Mouse (Mus musculus): ENCODE results near the gene Tspan18. TPM values are rescaled to one million over a fixed set of nuclear protein-coding genes. Genes with fewer than 3 reads are reported as not detected.

Gene Tspan18
- polyA plus RNA-seq, 1 experiment from 2014 or later, result 71.4 TPM

- no peak overlapping the region for H3K27ac ChIP-seq (ENCODE audit: low read depth, low read length)
- H3K4me1 ChIP-seq (replicated peaks; ENCODE audit: control insufficient read depth, insufficient read depth, low read length), result no peaks in the 10 kb centered on the region
- no peaks in the 10 kb centered on the region for H3K27me3 ChIP-seq (ENCODE audit: control insufficient read depth, insufficient read depth, low read length)
- ATAC-seq (ENCODE audit: low FRiP score) (no peak), DNase-seq (ENCODE audit: low spot score) (no peak)
- no peak overlapping the region for H3K4me3 ChIP-seq (ENCODE audit: low read depth, low read length)
- no peaks in the 10 kb centered on the region for H3K9me3 ChIP-seq (ENCODE audit: control insufficient read depth, low read length)
- no peak overlapping the region for H3K4me2 ChIP-seq (replicated peaks; ENCODE audit: low read depth, low read length)
- no peaks in the 10 kb centered on the region for H3K36me3 ChIP-seq (ENCODE audit: control insufficient read depth, insufficient read depth, low read length)
- 88% methylated on average over 8 of the region's 8 CpGs for WGBS
- H3K9ac ChIP-seq (ENCODE audit: low read depth, low read length), result no peak overlapping the region
Observed at GRCm38 (mm10) chr2:93352915-93353685, 18.8 kb upstream of the Tspan18 start.

- Histone ChIP-seq H3K27ac (ENCODE audit: low read depth, low read length) (no peak overlapping the region), H3K9me3 (ENCODE audit: control insufficient read depth, low read length) (no peaks in the 10 kb centered on the region), H3K36me3 (ENCODE audit: control insufficient read depth, insufficient read depth, low read length) (no peaks in the 10 kb centered on the region), H3K4me2 (replicated peaks; ENCODE audit: low read depth, low read length) (no peak overlapping the region), H3K9ac (ENCODE audit: low read depth, low read length) (no peak overlapping the region), H3K27me3 (ENCODE audit: control insufficient read depth, insufficient read depth, low read length) (no peaks in the 10 kb centered on the region), H3K4me3 (ENCODE audit: low read depth, low read length) (no peak overlapping the region), H3K4me1 (replicated peaks; ENCODE audit: control insufficient read depth, insufficient read depth, low read length) (no peaks in the 10 kb centered on the region)
- WGBS, result 71% methylated on average over 7 of the region's 7 CpGs
- ATAC-seq (ENCODE audit: low FRiP score), result no peak
- DNase-seq (ENCODE audit: low spot score), result no peak
Observed at GRCm38 (mm10) chr2:93351352-93351751, 17.0 kb upstream of the Tspan18 start.

GRCm38 (mm10) chr2:93347018-93347417 is 12.7 kb upstream of the Tspan18 start:
- Histone ChIP-seq H3K27me3 (ENCODE audit: control insufficient read depth, insufficient read depth, low read length) (no peaks in the 10 kb centered on the region), H3K9ac (ENCODE audit: low read depth, low read length) (no peak overlapping the region), H3K4me1 (replicated peaks; ENCODE audit: control insufficient read depth, insufficient read depth, low read length) (no peaks in the 10 kb centered on the region), H3K36me3 (ENCODE audit: control insufficient read depth, insufficient read depth, low read length) (no peaks in the 10 kb centered on the region), H3K27ac (ENCODE audit: low read depth, low read length) (no peak overlapping the region), H3K4me2 (replicated peaks; ENCODE audit: low read depth, low read length) (no peak overlapping the region), H3K9me3 (ENCODE audit: control insufficient read depth, low read length) (no peaks in the 10 kb centered on the region), H3K4me3 (ENCODE audit: low read depth, low read length) (no peak overlapping the region)
- WGBS, result 87% methylated on average over 5 of the region's 5 CpGs
- no peak for ATAC-seq (ENCODE audit: low FRiP score)
- DNase-seq (ENCODE audit: low spot score), result no peak

- Histone ChIP-seq H3K4me2 (replicated peaks; ENCODE audit: low read depth, low read length) (no peak overlapping the region), H3K4me1 (replicated peaks; ENCODE audit: control insufficient read depth, insufficient read depth, low read length) (no peaks in the 10 kb centered on the region), H3K27ac (ENCODE audit: low read depth, low read length) (no peak overlapping the region), H3K36me3 (ENCODE audit: control insufficient read depth, insufficient read depth, low read length) (no peaks in the 10 kb centered on the region), H3K27me3 (ENCODE audit: control insufficient read depth, insufficient read depth, low read length) (no peaks in the 10 kb centered on the region), H3K9ac (ENCODE audit: low read depth, low read length) (no peak overlapping the region), H3K9me3 (ENCODE audit: control insufficient read depth, low read length) (no peaks in the 10 kb centered on the region), H3K4me3 (ENCODE audit: low read depth, low read length) (no peak overlapping the region)
- no peak for ATAC-seq (ENCODE audit: low FRiP score)
- no peak for DNase-seq (ENCODE audit: low spot score)
- 21% methylated on average over 6 of the region's 6 CpGs for WGBS
Observed at GRCm38 (mm10) chr2:93346609-93347008, 12.3 kb upstream of the Tspan18 start.

GRCm38 (mm10) chr2:93345663-93346268 is 11.5 kb upstream of the Tspan18 start:
- no peak overlapping the region for H3K4me3 ChIP-seq (ENCODE audit: low read depth, low read length)
- no peak overlapping the region for H3K9ac ChIP-seq (ENCODE audit: low read depth, low read length)
- no peaks in the 10 kb centered on the region for H3K36me3 ChIP-seq (ENCODE audit: control insufficient read depth, insufficient read depth, low read length)
- no peak overlapping the region for H3K27ac ChIP-seq (ENCODE audit: low read depth, low read length)
- no peaks in the 10 kb centered on the region for H3K27me3 ChIP-seq (ENCODE audit: control insufficient read depth, insufficient read depth, low read length)
- 69% methylated on average over 5 of the region's 5 CpGs for WGBS
- H3K4me1 ChIP-seq (replicated peaks; ENCODE audit: control insufficient read depth, insufficient read depth, low read length), result no peaks in the 10 kb centered on the region
- H3K9me3 ChIP-seq (ENCODE audit: control insufficient read depth, low read length), result no peaks in the 10 kb centered on the region
- no peak for ATAC-seq (ENCODE audit: low FRiP score)
- no peak for DNase-seq (ENCODE audit: low spot score)
- H3K4me2 ChIP-seq (replicated peaks; ENCODE audit: low read depth, low read length), result no peak overlapping the region

GRCm38 (mm10) chr2:93339373-93340106 is 5.2 kb upstream of the Tspan18 start:
- H3K4me2 ChIP-seq (replicated peaks; ENCODE audit: low read depth, low read length), result no peak overlapping the region
- no peak overlapping the region for H3K4me3 ChIP-seq (ENCODE audit: low read depth, low read length)
- H3K27me3 ChIP-seq (ENCODE audit: control insufficient read depth, insufficient read depth, low read length), result no peaks in the 10 kb centered on the region
- H3K36me3 ChIP-seq (ENCODE audit: control insufficient read depth, insufficient read depth, low read length), result no peaks in the 10 kb centered on the region
- no peaks in the 10 kb centered on the region for H3K4me1 ChIP-seq (replicated peaks; ENCODE audit: control insufficient read depth, insufficient read depth, low read length)
- no peak overlapping the region for H3K9ac ChIP-seq (ENCODE audit: low read depth, low read length)
- no peak; the same call in 1 of the 2 replicates for ATAC-seq (ENCODE audit: low FRiP score)
- peak overlapping the region; percentile 47; the same call in 1 of the 2 replicates for H3K27ac ChIP-seq (ENCODE audit: low read depth, low read length)
- WGBS, result 68% methylated on average over 9 of the region's 9 CpGs
- no peaks in the 10 kb centered on the region for H3K9me3 ChIP-seq (ENCODE audit: control insufficient read depth, low read length)
- no peak for DNase-seq (ENCODE audit: low spot score)

GRCm38 (mm10) chr2:93335996-93336395 is 1.7 kb upstream of the Tspan18 start:
- H3K36me3 ChIP-seq (ENCODE audit: control insufficient read depth, insufficient read depth, low read length), result peaks cover 2% of the 10 kb centered on the region; the same call in 1 of the 2 replicates
- no peak overlapping the region for H3K9ac ChIP-seq (ENCODE audit: low read depth, low read length)
- no peaks in the 10 kb centered on the region for H3K27me3 ChIP-seq (ENCODE audit: control insufficient read depth, insufficient read depth, low read length)
- no peak for ATAC-seq (ENCODE audit: low FRiP score)
- no peak overlapping the region for H3K27ac ChIP-seq (ENCODE audit: low read depth, low read length)
- H3K4me1 ChIP-seq (replicated peaks; ENCODE audit: control insufficient read depth, insufficient read depth, low read length), result peaks cover 5% of the 10 kb centered on the region
- no peaks in the 10 kb centered on the region for H3K9me3 ChIP-seq (ENCODE audit: control insufficient read depth, low read length)
- no peak overlapping the region for H3K4me2 ChIP-seq (replicated peaks; ENCODE audit: low read depth, low read length)
- WGBS, result 79% methylated on average over 11 of the region's 11 CpGs
- no peak overlapping the region for H3K4me3 ChIP-seq (ENCODE audit: low read depth, low read length)
- DNase-seq (ENCODE audit: low spot score), result no peak

- ATAC-seq (ENCODE audit: low FRiP score), result peak; percentile 78
- Histone ChIP-seq H3K36me3 (ENCODE audit: control insufficient read depth, insufficient read depth, low read length) (peaks cover 2% of the 10 kb centered on the region; the same call in 1 of the 2 replicates), H3K4me1 (replicated peaks; ENCODE audit: control insufficient read depth, insufficient read depth, low read length) (peaks cover 7% of the 10 kb centered on the region), H3K9me3 (ENCODE audit: control insufficient read depth, low read length) (no peaks in the 10 kb centered on the region), H3K27ac (ENCODE audit: low read depth, low read length) (peak overlapping the region; percentile 85), H3K9ac (ENCODE audit: low read depth, low read length) (peak overlapping the region; percentile 88), H3K27me3 (ENCODE audit: control insufficient read depth, insufficient read depth, low read length) (no peaks in the 10 kb centered on the region), H3K4me2 (replicated peaks; ENCODE audit: low read depth, low read length) (peak overlapping the region; percentile 93), H3K4me3 (ENCODE audit: low read depth, low read length) (peak overlapping the region; percentile 81)
- peak; percentile 96 for DNase-seq (ENCODE audit: low spot score)
- WGBS, result 2% methylated on average over 29 of the region's 29 CpGs
Observed at GRCm38 (mm10) chr2:93333241-93333816, 976 bp downstream of the Tspan18 start.

Data from hindbrain, embryonic 11.5 days (tissue).